Mouse (Mus musculus): ENCODE results near the gene Dhx35. TPM values are rescaled to one million over a fixed set of nuclear protein-coding genes. Genes with fewer than 3 reads are reported as not detected.

Dhx35 gene
- polyA plus RNA-seq, 1 experiment from 2014 or later: 5.6 TPM

DNA sequence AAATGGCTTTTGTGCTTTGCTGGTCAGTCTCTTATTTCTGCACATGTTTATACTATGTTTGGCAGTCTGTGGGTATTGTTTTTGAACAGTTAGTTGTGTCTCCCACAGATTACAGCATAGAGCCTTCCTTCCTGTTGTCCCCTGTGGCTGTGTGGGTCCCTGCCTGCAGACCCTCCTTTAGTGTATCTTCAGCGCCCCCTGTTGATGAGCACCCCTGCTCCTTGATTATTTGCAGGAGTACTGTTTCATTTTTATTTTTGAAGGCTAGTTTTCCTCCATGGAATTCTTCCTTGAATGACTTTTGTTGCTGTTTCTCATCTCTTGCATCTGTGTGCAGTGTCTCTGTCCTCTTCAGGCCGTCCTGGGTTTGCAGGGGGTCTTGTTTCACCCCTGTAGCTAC is 58.0 kb downstream of the Dhx35 start:
- DNase-seq (ENCODE audit: low spot score) (no peak), ATAC-seq (ENCODE audit: low FRiP score, low TSS enrichment) (no peak)
- no peaks in the 10 kb centered on the region; the same call in 1 of the 2 replicates for H3K36me3 ChIP-seq (ENCODE audit: control insufficient read depth, insufficient read depth, low read length)
- no peaks in the 10 kb centered on the region for H3K9me3 ChIP-seq (ENCODE audit: control insufficient read depth, low read length)
- H3K9ac ChIP-seq (ENCODE audit: low read length): no peak overlapping the region
- H3K4me3 ChIP-seq (ENCODE audit: low read depth, low read length): no peak overlapping the region
- H3K27me3 ChIP-seq (ENCODE audit: control insufficient read depth, insufficient read depth, low read length): no peaks in the 10 kb centered on the region
- H3K27ac ChIP-seq (replicated peaks): no peak overlapping the region
- peak; percentile 67 for TF ChIP-seq CTCF (IDR thresholded peaks at IDR 0.05; ENCODE audit: low read depth)
- no peak for TF ChIP-seq EP300 (optimal IDR thresholded peaks at IDR 0.05)
- 45% methylated on average over 2 of the region's 2 CpGs for WGBS
- peaks cover 5% of the 10 kb centered on the region; the same call in 1 of the 2 replicates for H3K4me1 ChIP-seq (replicated peaks; ENCODE audit: control insufficient read depth, insufficient read depth)
- no peak overlapping the region for H3K4me2 ChIP-seq (replicated peaks; ENCODE audit: low read depth)

DNA sequence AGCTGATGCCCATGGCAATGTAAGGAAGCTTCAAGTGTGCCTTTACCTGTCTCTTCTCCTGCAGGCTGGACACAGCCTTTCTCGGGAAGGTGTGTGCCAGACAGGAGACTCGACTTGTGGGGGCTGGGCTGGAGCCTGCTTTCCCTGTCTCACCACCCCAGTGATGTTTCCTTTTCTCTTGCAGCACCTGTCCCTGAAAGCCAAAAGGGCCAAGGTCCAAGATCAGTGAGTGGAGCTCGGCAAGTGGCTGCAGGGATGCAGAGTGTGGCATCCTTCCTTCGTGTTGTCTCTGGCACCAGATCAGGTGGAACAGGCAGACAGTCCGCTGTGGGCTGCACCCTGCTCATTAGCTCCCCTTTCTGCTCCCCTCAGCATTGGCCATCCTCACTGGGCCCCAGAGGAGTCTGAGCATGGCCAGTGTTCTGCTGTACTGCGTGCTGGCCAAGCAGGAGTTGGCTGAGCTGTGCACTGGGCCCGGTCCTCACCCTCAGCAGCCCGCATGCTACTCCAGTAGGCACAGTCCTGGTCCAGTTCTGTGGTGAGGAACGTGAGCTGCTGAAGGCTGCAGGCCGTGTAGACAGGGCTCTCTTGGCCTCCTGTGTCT is 62.4 kb downstream of the Dhx35 start:
- peaks cover 5% of the 10 kb centered on the region; the same call in 1 of the 2 replicates for H3K4me1 ChIP-seq (replicated peaks; ENCODE audit: control insufficient read depth, insufficient read depth)
- peak overlapping the region; percentile 78 for H3K27ac ChIP-seq (replicated peaks)
- 74% methylated on average over 10 of the region's 10 CpGs for WGBS
- H3K36me3 ChIP-seq (ENCODE audit: control insufficient read depth, insufficient read depth, low read length): no peaks in the 10 kb centered on the region; the same call in 1 of the 2 replicates
- no peaks in the 10 kb centered on the region for H3K9me3 ChIP-seq (ENCODE audit: control insufficient read depth, low read length)
- H3K27me3 ChIP-seq (ENCODE audit: control insufficient read depth, insufficient read depth, low read length): no peaks in the 10 kb centered on the region
- DNase-seq (ENCODE audit: low spot score) (no peak), ATAC-seq (ENCODE audit: low FRiP score, low TSS enrichment) (peak; percentile 56; the same call in 1 of the 2 replicates)
- H3K4me3 ChIP-seq (ENCODE audit: low read depth, low read length): no peak overlapping the region
- H3K4me2 ChIP-seq (replicated peaks; ENCODE audit: low read depth): 0 out of 2 replicates have a peak overlapping the region, but pooled peaks have one; percentile 17
- no peak for TF ChIP-seq CTCF (IDR thresholded peaks at IDR 0.05; ENCODE audit: low read depth)
- TF ChIP-seq EP300 (optimal IDR thresholded peaks at IDR 0.05): no peak
- no peak overlapping the region for H3K9ac ChIP-seq (ENCODE audit: low read length)

GRCm38 (mm10) chr2:158857579-158857978 is 63.0 kb downstream of the Dhx35 start:
- 75% methylated on average over 15 of the region's 15 CpGs for WGBS
- peak overlapping the region; percentile 78 for H3K27ac ChIP-seq (replicated peaks)
- ATAC-seq (ENCODE audit: low FRiP score, low TSS enrichment): peak; percentile 74

DNA sequence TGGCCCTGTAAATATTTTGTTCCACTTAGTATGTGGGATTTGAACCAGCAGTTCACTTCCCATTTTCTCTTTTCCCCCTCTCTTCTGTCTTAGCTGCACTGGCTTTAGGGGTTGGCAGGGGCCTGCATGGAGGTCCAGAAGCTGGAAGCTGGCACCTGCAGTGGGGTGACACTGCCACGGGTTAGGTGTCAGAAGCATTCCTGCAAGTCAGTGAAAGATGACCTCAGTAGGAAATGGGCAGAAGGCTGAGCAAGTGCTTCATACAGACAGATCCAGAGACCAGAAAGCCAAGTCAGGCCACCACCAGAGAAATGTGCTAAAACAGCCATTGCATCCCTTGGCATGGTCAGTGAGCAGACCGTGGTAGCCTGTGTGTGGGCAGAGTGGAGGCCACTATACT is 66.5 kb downstream of the Dhx35 start:
- TF ChIP-seq CTCF (IDR thresholded peaks at IDR 0.05; ENCODE audit: low read depth): no peak
- no peak for TF ChIP-seq EP300 (optimal IDR thresholded peaks at IDR 0.05)
- no peak for DNase-seq (ENCODE audit: low spot score)
- WGBS: 64% methylated on average over 2 of the region's 2 CpGs
- H3K4me1 ChIP-seq (replicated peaks; ENCODE audit: control insufficient read depth, insufficient read depth): no peaks in the 10 kb centered on the region; the same call in 1 of the 2 replicates
- H3K27me3 ChIP-seq (ENCODE audit: control insufficient read depth, insufficient read depth, low read length): no peaks in the 10 kb centered on the region
- no peak overlapping the region for H3K4me3 ChIP-seq (ENCODE audit: low read depth, low read length)
- H3K9ac ChIP-seq (ENCODE audit: low read length): no peak overlapping the region
- H3K36me3 ChIP-seq (ENCODE audit: control insufficient read depth, insufficient read depth, low read length): no peaks in the 10 kb centered on the region; the same call in 1 of the 2 replicates
- H3K27ac ChIP-seq (replicated peaks): no peak overlapping the region
- H3K4me2 ChIP-seq (replicated peaks; ENCODE audit: low read depth): no peak overlapping the region
- no peaks in the 10 kb centered on the region for H3K9me3 ChIP-seq (ENCODE audit: control insufficient read depth, low read length)
- no peak for ATAC-seq (ENCODE audit: low FRiP score, low TSS enrichment)

More at GRCm38 (mm10) chr2:158857579-158857978, 63.0 kb downstream of the Dhx35 start:
- H3K27me3 ChIP-seq (ENCODE audit: control insufficient read depth, insufficient read depth, low read length): no peaks in the 10 kb centered on the region
- TF ChIP-seq EP300 (optimal IDR thresholded peaks at IDR 0.05): no peak
- TF ChIP-seq CTCF (IDR thresholded peaks at IDR 0.05; ENCODE audit: low read depth): no peak
- peaks cover 5% of the 10 kb centered on the region; the same call in 1 of the 2 replicates for H3K4me1 ChIP-seq (replicated peaks; ENCODE audit: control insufficient read depth, insufficient read depth)
- H3K9me3 ChIP-seq (ENCODE audit: control insufficient read depth, low read length): no peaks in the 10 kb centered on the region
- H3K9ac ChIP-seq (ENCODE audit: low read length): no peak overlapping the region
- H3K36me3 ChIP-seq (ENCODE audit: control insufficient read depth, insufficient read depth, low read length): no peaks in the 10 kb centered on the region; the same call in 1 of the 2 replicates
- no peak overlapping the region for H3K4me3 ChIP-seq (ENCODE audit: low read depth, low read length)
- 0 out of 2 replicates have a peak overlapping the region, but pooled peaks have one; percentile 17 for H3K4me2 ChIP-seq (replicated peaks; ENCODE audit: low read depth)
- DNase-seq (ENCODE audit: low spot score): peak; percentile 92

DNA sequence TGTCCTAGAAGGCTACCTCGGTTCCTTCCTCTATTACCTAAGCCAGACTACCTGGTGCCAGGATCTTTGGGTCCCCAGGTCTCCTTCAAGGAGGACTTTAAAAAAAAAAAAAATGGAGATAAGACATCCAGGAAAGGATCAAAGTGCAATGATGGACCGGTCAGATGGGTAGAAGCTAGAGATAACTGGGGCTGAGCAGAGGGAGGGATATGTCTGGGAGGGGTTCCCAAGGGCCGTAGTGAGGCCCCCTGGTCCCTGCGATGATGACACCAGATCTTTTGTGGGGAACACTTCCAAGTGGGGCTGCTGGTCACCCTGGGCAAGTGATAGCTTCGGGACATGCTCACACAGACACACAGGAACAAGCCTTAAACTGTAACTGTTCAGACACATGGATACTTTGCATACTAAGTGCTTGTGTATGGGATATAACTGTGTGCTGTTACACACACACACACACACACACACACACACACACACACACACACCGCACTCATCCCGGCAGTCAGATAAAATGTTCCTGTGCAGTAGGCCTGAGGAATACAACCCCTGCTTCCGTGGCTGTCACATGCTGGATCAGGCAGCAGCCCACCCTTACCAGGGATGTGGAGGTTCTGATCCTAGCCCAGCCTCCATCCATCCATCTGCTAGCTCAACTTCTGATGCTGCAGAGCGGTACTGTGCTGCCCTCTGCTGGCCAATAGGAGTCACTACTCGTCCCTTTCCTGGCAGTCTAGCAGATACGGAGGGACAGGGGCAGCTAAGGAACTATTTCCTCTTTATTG is 68.9 kb downstream of the Dhx35 start:
- WGBS: 44% methylated on average over 11 of the region's 11 CpGs
- no peaks in the 10 kb centered on the region for H3K4me1 ChIP-seq (replicated peaks; ENCODE audit: control insufficient read depth, insufficient read depth)
- DNase-seq (ENCODE audit: low spot score): peak; percentile 68

More for the DNA sequence above, 68.9 kb downstream of the Dhx35 start:
- Histone ChIP-seq H3K4me2 (replicated peaks; ENCODE audit: low read depth) (no peak overlapping the region), H3K36me3 (ENCODE audit: control insufficient read depth, insufficient read depth, low read length) (no peaks in the 10 kb centered on the region), H3K27me3 (ENCODE audit: control insufficient read depth, insufficient read depth, low read length) (no peaks in the 10 kb centered on the region), H3K27ac (replicated peaks) (no peak overlapping the region), H3K4me3 (ENCODE audit: low read depth, low read length) (no peak overlapping the region), H3K9ac (ENCODE audit: low read length) (no peak overlapping the region), H3K9me3 (ENCODE audit: control insufficient read depth, low read length) (no peaks in the 10 kb centered on the region)
- no peak for TF ChIP-seq EP300 (optimal IDR thresholded peaks at IDR 0.05)
- TF ChIP-seq CTCF (IDR thresholded peaks at IDR 0.05; ENCODE audit: low read depth): peak; percentile 100
- ATAC-seq (ENCODE audit: low FRiP score, low TSS enrichment): peak; percentile 36

Data from stomach, postnatal 0 days (tissue).